Mouse (Mus musculus) ES-E14 (cell line): ENCODE measurements around the gene Rec8.

Experiments used
- ZC3H11A ChIP-seq: IDR thresholded peaks from 2 replicates; pipeline ENCODE4 v1.6.1; 2012; ENCODE audit warnings: low read depth, mild to moderate bottlenecking, inconsistent platforms, low read length, borderline replicate concordance
- ZNF384 ChIP-seq: IDR thresholded peaks from 2 replicates; pipeline ENCODE4 v1.6.1; 2012; ENCODE audit warnings: low read depth, low read length, inconsistent platforms

DNA sequence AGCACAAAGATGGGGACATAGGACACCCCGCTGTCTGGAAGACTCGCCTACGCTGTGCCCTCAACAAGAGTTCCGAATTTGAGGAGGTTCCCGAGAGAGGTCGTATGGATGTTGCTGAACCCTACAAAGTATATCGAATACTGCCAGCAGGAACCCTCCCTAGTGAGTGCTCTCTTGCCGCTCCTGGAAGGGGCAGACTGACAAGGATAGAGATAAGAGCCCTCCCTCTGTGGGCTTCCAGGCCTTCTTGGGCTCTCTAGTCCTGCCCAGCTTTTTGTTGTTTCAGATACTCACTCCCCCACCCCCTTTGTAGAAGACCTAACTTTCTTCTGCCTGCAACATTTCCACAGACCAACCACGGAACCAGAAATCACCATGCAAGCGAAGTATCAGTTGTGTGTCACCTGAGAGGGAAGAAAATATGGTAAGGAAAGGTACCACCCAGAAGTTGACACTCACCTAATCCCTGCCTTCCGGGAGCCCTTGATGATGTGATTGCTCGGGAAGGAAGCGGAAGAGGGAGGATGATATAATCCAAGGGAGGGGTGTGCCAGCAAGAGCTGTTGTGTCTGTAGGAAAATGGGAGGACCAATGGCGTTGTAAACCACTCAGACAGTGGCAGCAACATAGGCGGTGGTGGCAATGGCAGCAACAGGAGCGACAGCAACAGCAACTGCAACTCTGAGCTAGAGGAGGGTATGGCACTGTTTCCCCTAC lies 11.9 kb upstream of the Rec8 start:
- TF ChIP-seq ZC3H11A (no peak), ZNF384 (no peak)
